Mouse (Mus musculus) liver, embryonic 11.5 days (tissue): ENCODE measurements at regions not wholly inside any gene's neighbourhood (a gene's known extent, or its start where the extent isn't known, plus 50 kb on each side); places are given as distances from the start of the nearest gene placed in this dataset.

ENCODE experiments used
- ATAC-seq: fragments of 200-750 bp; cut with Nextera tagmentation; replicated peaks from 2 replicates; pipeline ENCODE4 v1.8.0; 2017; ENCODE audit warnings: moderate number of reproducible peaks, mild to moderate bottlenecking, moderate TSS enrichment, moderate library complexity; ENCODE audit not compliant: low FRiP score
- DNase-seq: peaks from one replicate; pipeline ENCODE4 v3.0.0-alpha.2; 2017; ENCODE audit warnings: low spot score
- H3K27ac ChIP-seq: fragments of 300-500 bp; sonication (generic); 2 replicates; pipeline ENCODE4 v1.5.1; 2014; ENCODE audit warnings: mild to moderate bottlenecking, low read depth, low read length, control low read depth
- H3K27me3 ChIP-seq: fragments of 300-500 bp; sonication (generic); replicated peaks from 2 replicates; pipeline ENCODE4 v1.6.1; 2014; ENCODE audit warnings: low read length, mixed read lengths; ENCODE audit not compliant: control insufficient read depth, insufficient read depth
- H3K36me3 ChIP-seq: fragments of 300-500 bp; sonication (generic); 2 replicates; pipeline ENCODE4 v1.6.1; 2014; ENCODE audit warnings: mild to moderate bottlenecking, low read length, moderate library complexity, mixed read lengths; ENCODE audit not compliant: control insufficient read depth, insufficient read depth
- H3K4me1 ChIP-seq: fragments of 300-500 bp; sonication (generic); replicated peaks from 2 replicates; pipeline ENCODE4 v1.6.1; 2014; ENCODE audit warnings: low read length, mixed read lengths; ENCODE audit not compliant: control insufficient read depth, insufficient read depth
- H3K4me2 ChIP-seq: fragments of 300-500 bp; sonication (generic); 2 replicates; pipeline ENCODE4 v1.6.1; 2014; ENCODE audit warnings: mild to moderate bottlenecking, control low read depth, moderate library complexity
- H3K4me3 ChIP-seq: fragments of 300-500 bp; sonication (generic); 2 replicates; pipeline ENCODE4 v1.5.1; 2014; ENCODE audit warnings: low read depth, low read length, control low read depth
- H3K9ac ChIP-seq: fragments of 300-500 bp; sonication (generic); 2 replicates; pipeline ENCODE4 v1.6.1; 2014; ENCODE audit warnings: low read depth, low read length, control low read depth
- H3K9me3 ChIP-seq: fragments of 300-500 bp; sonication (generic); 2 replicates; pipeline ENCODE4 v1.6.1; 2016; ENCODE audit warnings: low read length, inconsistent platforms, mixed read lengths; ENCODE audit not compliant: control insufficient read depth
- WGBS: fragments of 180-500 bp; shearing (Covaris S2); extraction: QIAGEN DNeasy Blood & Tissue Kit; methylation state at CpG from one replicate; pipeline ENCODE4 v1.1.7; 2014; 5-methylcytosine and 5-hydroxymethylcytosine counted together
- microRNA-seq: library from miRNA; unstranded; fragments of <30 nt; microRNA quantifications from one replicate; pipeline ENCODE4, GENCODE M21; 2017; ENCODE audit warnings: borderline number of aligned reads

GRCm38 (mm10) chr3:17865112-17865511 is 83.1 kb upstream of the Cypt12 start:
- Histone ChIP-seq H3K9ac (no peak overlapping the region), H3K36me3 (no peaks in the 10 kb centered on the region), H3K27ac (no peak overlapping the region), H3K4me3 (no peak overlapping the region), H3K4me1 (no peaks in the 10 kb centered on the region), H3K27me3 (no peaks in the 10 kb centered on the region), H3K4me2 (no peak overlapping the region), H3K9me3 (no peaks in the 10 kb centered on the region)
- 75% methylated on average over 4 of the region's 4 CpGs for WGBS
- DNase-seq (no peak), ATAC-seq (no peak)

DNA sequence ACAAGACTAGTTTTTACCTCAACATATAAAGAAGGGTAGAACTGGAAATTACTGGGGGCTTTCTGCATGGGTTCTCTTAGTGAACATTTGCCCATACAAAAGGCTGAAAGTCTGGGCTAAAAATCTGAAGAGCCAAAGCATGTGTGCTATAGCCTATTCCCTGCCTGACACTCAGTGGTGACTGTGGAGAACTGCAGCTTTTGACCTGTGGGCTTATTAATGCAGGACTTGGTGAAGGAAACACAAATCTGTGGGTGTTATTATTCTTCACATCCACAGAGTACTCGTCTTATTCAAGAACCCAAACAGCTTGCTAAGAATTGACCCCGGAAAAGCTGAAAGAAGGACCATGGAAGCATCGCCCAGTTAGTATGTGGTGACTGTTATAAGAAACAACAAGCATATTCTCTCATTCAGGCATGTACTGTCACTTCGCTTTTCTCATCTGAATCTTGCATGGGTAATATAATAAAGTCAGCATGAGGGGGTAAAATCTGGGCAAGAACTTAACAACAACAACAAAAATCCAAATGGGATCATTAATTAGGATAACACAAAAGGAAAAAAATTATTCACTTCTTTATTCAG is 77.2 kb upstream of the Cypt12 start:
- WGBS = 42% methylated on average over 4 of the region's 4 CpGs
- H3K9ac ChIP-seq = no peak overlapping the region
- DNase-seq (no peak), ATAC-seq (no peak)
- no peak overlapping the region for H3K4me2 ChIP-seq
- H3K4me1 ChIP-seq = no peaks in the 10 kb centered on the region
- H3K9me3 ChIP-seq = no peaks in the 10 kb centered on the region
- no peaks in the 10 kb centered on the region for H3K27me3 ChIP-seq
- no peaks in the 10 kb centered on the region for H3K36me3 ChIP-seq
- no peak overlapping the region for H3K4me3 ChIP-seq
- H3K27ac ChIP-seq = no peak overlapping the region

DNA sequence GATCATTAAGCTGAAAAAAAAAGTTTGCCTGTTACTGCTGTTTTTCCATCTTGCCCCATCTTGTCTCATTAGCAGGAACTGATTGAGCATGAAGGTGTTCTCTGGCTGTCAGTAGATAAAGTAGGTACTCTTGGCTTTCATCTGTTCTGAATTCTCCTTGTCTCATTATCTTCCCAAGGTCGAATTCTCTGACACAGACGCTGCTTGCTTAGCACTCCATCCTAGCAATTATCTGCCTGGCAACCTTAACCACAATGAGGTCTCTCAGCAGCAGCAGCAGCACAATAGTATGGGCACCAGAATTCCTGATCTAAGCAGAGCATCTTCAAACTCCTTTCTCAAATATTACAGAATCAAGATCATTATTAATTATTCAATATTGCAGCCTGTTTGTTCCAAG is 52.3 kb upstream of the Cypt12 start:
- Histone ChIP-seq H3K4me2 (no peak overlapping the region), H3K36me3 (no peaks in the 10 kb centered on the region), H3K4me1 (no peaks in the 10 kb centered on the region), H3K4me3 (no peak overlapping the region), H3K27ac (no peak overlapping the region), H3K9ac (no peak overlapping the region), H3K27me3 (no peaks in the 10 kb centered on the region), H3K9me3 (no peaks in the 10 kb centered on the region)
- WGBS = 21% methylated on average over 2 of the region's 2 CpGs
- ATAC-seq = no peak
- DNase-seq = no peak

DNA sequence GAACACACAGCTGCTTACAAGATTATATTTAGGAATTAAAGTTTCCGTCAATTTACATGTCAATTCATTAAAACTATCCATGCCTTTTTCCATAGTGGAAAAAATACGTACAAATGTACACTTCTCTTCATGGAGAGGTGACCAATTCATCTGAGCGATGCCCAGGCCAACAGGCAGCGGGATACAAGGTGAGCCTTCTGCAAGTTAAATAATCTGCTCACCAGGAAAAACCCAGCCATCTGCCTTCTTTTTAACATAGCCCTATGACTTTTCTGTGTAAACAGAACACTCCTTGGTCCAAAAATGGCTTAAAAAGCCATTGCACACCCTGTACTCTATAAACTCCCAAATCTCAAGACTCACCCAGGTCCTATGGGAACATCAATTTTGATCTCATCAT is 51.5 kb upstream of the Cypt12 start:
- H3K9me3 ChIP-seq = no peaks in the 10 kb centered on the region
- H3K36me3 ChIP-seq = no peaks in the 10 kb centered on the region
- ATAC-seq (no peak), DNase-seq (no peak)
- H3K4me1 ChIP-seq = no peaks in the 10 kb centered on the region
- no peak overlapping the region for H3K9ac ChIP-seq
- no peaks in the 10 kb centered on the region for H3K27me3 ChIP-seq
- no peak overlapping the region for H3K27ac ChIP-seq
- H3K4me3 ChIP-seq = no peak overlapping the region
- no peak overlapping the region for H3K4me2 ChIP-seq
- WGBS = 79% methylated on average over 4 of the region's 4 CpGs

Small RNAs in the stretch of these regions (microRNA-seq; reads per million reads assigned to microRNA genes)
- 1.4 reads per million for gene Mir124a-2
